Mouse (Mus musculus): ENCODE measurements at regions not wholly inside any gene's neighbourhood (a gene's known extent, or its start where the extent isn't known, plus 50 kb on each side); places are given as distances from the start of the nearest gene placed in this dataset.
A peak's percentile ranks its signal among the peaks of the same experiment; 100 is the strongest.

DNA sequence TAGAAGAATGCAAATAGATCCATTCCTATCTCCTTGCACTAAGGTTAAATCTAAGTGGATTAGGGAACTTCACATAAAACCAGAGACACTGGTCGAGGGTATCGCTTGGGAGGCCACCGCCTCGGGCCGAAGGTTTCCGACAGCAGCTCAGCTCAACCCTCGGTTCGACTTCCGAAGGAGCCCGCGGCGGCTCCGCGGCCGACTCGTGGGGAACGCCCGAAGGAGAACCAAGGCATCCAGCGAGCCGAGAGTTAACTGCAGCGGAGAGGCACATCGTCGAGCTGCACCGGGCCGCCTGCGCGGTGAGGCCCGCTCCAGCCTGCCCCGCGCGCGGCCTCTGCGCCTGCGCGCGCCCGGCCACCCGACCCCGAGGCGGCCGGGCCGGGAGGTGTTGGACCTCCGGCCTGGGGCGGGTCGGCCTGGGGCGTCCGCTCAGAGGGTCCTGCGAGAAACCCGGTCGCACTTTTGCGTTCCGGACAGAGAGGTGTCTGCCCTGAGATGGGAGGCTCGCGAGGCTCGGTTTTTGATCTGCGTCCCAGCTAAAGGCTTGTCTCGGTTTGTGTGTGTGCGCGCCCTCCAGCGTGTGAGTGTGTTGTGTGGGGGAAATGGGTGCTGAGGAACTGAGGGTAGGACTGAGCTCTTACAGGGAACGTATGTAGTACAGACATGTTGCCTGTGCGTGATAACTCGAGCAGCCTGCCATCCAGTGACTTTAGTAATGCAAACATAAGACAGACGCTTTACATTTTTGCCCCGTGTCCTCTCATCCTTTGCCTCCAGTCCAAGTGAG lies 50.9 kb upstream of the Vmn2r9 start:
- peak; percentile 10 to 27 for DNase-seq (ENCODE audit: low spot score in 2 of 2)
